Mouse (Mus musculus) kidney, adult 9 months (tissue): ENCODE results near the gene Gna12.

ENCODE experiments used
- DNase-seq: peaks from one replicate; pipeline ENCODE4 v3.0.0; 2022

Gna12 gene

DNA sequence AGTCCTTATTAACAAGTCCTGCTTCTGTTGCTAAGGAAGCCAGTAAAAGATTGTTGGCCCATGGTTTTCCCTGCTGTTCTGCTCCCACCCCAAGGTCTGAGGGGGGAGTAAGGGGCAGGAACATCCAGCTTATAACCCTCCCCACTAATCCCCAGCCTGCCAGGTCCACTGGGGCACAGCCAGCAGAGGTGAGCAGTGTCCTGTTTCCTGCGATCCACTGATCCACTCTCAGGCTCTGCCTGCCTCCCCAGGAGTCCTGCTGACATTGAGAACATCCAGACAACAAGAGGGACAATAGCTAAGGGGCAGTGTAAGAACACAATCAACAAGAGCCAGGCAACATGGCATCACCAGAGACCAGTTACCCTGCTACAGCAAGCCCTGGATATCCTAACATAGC, 3.4 kb downstream of the Gna12 start:
- no peak for DNase-seq

DNA sequence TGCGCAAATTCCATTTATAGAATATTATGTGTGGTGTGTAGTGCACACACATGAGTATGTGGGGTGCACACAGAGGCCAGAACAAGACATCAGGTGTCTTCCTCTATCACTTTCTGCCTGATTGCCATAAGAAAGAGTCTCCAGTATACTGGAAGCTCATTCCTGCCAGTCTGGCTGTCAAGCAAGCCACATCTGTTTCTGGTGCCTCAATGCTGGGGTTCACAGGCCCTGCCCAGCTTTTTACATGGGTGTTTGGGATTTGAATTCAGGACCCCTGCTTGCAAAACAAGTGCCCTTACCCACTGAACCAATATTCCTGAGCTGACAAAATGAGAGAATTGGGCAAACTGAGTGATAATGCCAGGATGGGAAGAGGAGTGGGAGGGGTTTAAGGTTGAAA, 4.1 kb downstream of the Gna12 start:
- no peak for DNase-seq

DNA sequence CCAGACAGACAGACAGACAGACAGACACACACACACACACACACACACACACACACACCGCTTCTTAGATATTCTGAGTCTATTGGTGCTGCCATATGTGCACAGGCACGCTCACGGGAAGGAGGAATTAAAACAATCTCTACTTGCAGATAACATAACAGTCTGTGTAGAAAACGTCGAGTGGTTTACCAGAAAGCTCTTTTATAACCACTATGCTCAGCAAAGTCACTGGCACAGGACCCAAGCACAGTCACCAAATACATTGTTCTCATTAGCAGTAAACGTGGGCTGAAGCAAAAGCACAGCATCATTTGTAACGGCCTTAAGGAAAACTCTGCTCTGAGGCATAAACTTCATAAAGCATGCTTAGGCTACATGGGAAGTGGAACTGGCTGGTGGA, 6.1 kb downstream of the Gna12 start:
- DNase-seq, result no peak

GRCm38 (mm10) chr5:140823386-140823785, 6.8 kb downstream of the Gna12 start:
- peak; percentile 49 for DNase-seq

- no peak for DNase-seq
Observed at GRCm38 (mm10) chr5:140821951-140822350, 8.3 kb downstream of the Gna12 start.

DNA sequence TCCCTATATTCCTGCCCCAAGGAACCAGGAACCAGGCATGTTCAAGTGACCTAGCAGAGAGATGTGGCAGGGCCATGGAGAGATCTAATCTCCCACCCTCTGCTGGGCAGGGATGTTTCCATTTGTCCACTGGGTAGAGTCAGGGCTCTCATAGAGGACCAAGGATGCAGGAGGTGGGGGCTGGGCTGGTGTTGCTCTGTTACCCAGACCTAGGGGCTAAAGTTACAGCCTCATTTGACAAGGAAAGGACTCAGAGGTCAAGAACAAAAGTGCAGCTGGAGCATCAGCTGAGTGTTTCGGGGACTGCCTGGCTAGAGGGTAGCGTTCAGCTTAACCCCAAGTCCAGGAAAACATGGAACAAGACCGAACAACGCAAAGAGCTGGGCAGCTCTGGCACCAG, 9.7 kb downstream of the Gna12 start:
- no peak for DNase-seq

DNA sequence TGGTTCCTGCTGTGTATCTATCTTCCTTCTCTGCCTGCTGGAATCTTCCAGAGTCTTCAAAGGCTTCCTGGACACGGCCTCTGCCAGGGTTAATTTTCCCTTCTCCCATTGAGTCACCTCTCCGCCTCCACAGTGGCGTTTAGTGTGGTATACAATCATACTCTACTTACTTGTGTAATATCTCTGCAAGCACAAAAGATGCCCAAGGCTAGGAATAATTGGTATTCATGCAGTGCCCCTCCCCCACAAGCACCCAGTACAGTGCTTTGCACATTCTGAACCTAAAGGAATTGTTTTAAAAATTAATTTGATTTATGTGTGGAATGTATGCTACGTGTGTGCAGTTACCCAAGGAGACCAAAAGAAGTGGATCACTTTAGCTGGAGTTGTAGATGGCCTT, 10.6 kb downstream of the Gna12 start:
- no peak for DNase-seq

DNA sequence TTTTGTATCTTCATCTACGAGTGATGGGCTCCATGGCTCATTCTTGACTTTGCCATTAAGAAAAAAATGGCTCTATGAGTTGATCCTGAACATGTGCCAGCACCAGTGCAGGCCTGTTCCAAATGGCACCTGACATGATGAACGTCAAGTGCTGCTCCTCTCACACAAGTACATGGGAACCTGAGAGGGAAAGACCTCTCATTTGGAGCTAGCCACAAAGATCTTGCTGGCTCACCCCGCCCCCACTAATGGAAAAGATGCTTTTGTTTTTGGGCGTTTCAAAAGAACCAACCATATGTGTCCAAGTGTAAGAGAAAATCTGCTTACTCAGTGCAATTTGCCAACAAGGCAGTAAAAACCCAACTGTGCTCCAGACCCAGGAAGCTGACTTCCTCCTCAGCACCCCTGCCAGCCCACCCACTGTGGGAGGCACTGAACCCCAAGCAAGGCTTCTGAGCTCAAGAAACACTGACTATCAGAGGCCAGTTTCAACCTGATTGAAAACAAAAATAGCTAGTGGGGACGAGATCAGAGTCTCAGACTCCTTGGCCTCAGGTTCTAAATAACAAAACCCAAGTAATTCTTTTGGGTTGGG, 11.7 kb downstream of the Gna12 start:
- no peak for DNase-seq

GRCm38 (mm10) chr5:140816950-140817568, 13.2 kb downstream of the Gna12 start:
- DNase-seq, result peak; percentile 66

DNA sequence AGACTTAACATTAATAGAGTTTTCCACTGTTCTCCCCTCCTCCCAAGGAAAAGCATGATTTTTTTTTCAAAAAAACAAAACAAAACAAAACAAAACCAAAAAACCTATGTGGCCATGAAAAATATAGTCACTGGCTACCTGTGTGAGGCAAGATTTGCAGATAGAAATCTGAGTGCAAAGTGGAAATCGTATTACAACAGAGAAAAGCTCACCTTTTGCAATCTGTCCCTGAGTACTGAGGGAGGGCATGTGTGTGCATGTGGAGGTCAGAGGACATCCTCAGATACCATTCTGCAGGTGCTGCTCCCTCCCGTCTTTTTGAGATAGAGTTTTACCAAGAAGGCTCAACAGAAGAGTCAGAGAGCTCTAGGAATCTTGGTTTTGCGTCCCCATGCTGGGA, 14.2 kb downstream of the Gna12 start:
- DNase-seq, result no peak

DNA sequence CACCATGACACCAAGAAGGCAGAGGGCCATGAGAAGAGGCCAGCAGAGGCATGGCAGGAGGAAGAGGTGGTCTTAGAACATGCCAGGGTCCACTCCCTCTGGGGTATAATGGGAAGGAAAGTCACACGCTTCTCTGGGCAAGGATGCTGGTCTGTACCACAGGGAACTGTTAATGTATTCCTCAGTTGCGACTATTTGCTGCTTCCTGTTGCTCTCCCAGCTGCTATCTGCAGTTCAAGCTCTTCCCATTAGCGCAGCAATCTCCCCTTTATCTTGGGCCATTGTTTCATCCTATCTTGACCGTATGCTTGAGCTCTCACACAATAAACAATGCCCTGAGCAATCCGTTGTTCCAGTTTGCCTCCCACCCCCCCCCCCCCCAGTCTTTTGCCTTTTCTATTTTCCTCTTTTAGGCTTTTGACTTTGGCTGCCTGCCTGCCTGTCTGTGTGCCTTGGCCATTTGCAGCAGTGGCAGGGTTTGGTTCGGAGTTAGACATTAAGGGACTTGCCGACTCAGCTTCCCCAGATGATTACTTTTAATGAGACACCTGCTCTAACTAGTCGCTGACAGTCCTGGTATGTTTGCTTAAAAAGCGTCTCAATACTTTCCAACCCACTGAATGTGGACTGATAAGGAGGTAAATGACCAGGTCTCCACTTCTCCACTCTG, 15.0 kb downstream of the Gna12 start:
- peak; percentile 95 for DNase-seq

GRCm38 (mm10) chr5:140814403-140814802, 15.8 kb downstream of the Gna12 start:
- no peak for DNase-seq

DNA sequence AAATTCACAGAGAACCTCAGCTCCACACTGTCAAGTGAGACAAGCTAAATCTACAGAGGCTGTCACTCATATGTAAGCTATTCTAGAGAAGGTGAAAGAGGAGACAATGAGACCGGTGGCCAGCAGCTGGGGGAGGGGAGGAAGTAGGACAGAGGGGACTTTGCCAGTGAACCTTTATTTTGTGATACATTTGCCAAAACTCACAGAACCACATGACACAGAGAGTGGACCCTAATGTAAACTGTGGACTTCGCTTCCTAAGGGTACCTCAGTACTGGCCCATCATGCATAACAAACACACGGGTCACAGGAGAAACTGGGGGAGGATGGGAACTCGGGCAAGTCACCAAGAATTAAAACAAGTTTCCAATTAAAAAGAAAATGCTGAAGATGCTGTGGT, 17.5 kb downstream of the Gna12 start:
- peak; percentile 96 for DNase-seq

DNA sequence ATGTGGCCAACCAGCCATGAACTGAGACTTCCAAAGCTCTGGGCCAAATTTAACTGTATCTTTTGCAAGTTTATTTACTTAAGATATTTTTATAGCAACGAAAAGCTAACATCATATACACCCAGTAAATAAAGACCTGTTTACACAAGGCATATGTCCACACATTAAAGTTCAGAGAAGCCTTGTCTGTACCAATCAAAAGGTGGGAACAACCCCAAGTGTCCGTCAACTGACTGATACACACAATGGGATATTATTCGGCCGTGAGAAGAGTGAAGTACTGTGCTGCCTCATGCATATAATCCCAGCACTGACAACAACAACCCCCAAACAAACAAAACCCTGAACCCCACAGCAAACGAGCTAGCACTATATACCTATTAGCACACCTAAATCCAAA, 18.2 kb downstream of the Gna12 start:
- DNase-seq, result no peak

- no peak for DNase-seq
Observed at GRCm38 (mm10) chr5:140811390-140811789, 18.8 kb downstream of the Gna12 start.

DNA sequence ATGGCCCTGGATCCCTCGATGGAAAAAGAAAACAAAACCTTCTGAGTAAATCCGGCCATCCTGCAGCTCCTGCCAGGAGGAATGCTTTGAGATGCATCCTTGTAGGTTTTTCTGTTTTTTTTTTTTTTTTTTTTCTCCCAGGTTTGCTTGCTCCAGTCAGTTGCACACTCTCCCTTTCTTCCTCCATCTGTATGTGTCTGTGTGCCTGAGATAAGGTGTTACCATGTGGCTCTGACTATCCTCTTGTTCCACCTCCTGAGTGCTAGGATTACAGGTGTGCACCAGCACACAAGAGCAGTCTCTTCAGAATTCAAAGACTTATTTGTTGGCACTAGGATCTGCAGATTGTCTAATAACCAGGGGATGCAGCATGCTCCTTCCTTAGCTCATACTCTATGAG, 23.3 kb downstream of the Gna12 start:
- DNase-seq, result no peak

DNA sequence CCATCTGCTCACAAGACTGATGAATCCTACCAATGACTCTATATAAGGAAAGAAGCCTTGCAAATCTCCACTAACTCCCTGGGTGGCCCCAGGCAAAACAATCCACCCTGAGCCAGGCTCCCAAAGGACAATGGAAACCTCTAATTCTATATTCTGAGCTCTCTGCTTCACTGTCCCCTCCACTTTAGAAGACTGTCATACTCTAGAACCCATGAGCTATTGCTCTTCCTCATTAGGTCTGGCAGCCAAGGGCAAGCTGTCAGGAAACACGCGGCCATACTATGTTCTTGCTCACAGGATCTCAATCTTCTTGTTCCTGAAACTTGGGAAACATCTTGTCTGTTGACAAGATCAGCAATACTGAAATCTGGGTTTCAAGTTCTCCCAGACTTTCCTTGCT, 24.0 kb downstream of the Gna12 start:
- DNase-seq, result no peak

DNA sequence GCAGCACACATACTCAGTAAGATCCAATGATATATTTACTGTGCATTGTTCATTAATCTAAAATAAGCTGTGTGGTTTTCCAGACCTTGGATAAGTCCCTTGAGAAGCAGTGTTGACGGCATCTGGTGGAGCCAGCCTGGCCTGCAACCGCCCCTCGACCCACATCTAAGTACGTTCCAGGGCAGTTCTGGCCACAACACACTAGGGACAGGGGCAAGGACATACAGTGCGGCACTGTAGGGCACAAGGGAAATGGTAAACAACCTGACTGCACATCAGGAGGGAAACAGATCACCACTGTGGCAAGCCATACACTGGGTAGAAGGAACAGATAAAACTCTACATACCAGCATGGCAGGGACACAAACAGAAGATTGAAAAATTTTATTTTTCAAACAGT, 28.4 kb downstream of the Gna12 start:
- no peak for DNase-seq

DNA sequence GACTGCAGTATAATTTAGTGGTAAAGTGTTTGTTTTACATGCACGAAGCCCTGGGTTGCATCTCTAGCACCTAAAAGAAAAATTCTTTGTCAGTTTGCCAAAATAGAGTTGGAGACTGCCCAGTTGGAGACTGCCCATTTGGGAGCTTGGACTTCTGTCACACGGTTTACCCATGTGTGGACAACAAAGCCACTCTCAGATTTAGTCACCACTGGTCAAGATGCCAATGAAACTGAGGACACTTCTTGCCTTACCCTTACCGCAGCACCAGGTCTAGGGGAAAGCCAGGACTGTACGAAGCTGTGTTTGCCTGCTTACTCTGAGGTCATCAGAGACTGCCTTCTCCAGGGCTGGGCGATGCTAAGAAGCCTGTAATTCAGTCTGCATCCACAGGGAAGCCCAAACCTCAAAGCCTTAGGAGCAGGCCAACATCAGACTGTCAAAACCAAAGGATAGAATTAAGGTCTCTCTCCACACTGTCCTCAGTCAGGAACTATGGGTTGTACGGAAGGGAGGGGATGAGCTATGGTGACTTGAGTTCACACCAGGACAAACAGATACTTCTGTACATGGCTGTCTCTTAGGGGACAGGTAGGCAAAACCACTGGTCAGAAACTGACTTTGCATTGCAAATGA, 29.8 kb downstream of the Gna12 start:
- DNase-seq, result peak; percentile 51

DNA sequence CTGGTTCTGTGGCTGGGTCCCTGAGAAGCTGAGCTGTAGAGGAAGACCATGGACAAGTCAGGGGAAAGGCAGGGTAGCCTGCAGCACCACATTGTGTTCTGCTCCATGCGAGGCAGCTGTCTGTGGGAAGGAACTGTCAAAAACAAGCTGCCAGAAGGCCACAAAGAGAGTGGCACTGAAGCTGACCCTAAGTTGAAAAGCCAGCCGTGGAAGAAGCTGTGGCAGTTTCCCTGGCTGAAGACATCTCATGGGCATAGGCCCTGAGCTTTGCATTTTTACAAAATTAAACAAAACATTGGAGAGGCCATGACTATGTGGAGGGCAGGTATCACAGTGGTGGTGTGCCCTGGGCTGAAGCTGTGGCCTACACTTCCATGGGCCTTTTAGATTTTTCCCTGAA, 31.0 kb downstream of the Gna12 start:
- DNase-seq, result no peak

- no peak for DNase-seq
Observed at GRCm38 (mm10) chr5:140798775-140799174, 31.5 kb downstream of the Gna12 start.

DNA sequence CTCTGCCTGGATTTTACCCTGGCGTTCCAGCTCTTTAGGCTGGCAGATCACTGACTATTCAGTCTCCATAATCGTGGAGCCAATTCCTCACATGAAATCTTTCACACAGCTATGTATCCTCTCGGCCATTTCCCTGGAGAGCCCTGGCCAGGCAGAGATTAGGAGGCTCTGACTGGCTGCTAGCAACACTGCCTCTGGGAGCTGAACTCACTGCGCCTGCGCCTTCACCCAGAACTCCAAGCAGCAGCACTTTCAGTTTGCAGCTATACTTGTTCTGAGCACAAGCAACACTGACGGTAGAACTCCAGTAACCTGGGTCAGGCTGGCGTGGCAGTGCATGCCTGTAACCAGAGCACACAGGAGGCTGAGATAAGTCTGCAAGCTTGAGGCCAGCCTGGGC, 32.1 kb downstream of the Gna12 start:
- peak; percentile 57 for DNase-seq

- DNase-seq, result no peak
Observed at GRCm38 (mm10) chr5:140796051-140796450, 34.2 kb downstream of the Gna12 start.

DNA sequence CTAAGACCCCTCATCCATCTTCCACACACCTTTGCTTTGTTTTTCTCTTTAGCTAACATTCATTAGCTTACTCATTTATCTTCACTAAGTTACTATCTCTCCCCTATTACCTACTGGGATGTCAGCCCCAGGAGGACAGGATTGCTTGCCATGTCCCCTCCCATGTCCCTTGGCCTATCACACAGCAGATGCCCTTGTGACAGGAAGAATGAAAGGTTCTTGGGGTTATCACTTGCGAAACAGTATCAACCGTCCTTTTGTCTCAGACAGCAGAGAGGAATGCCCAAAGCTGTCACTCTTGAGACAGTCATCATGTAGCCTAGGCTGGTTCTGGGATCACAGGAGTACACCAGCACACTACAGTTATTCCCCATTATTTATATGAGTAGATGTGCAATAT, 35.1 kb downstream of the Gna12 start:
- DNase-seq, result no peak
